Mouse (Mus musculus): ENCODE measurements at regions not wholly inside any gene's neighbourhood (a gene's known extent, or its start where the extent isn't known, plus 50 kb on each side); places are given as distances from the start of the nearest gene placed in this dataset.
A peak's percentile ranks its signal among the peaks of the same experiment; 100 is the strongest.

GRCm38 (mm10) chr15:42346131-42346530, 2212.0 kb downstream of the 9330182O14Rik start:
- Histone ChIP-seq H3K9me3 (ENCODE audit: control insufficient read depth, low read length) (no peaks in the 10 kb centered on the region), H3K27ac (ENCODE audit: low read depth, low read length) (no peak overlapping the region), H3K36me3 (ENCODE audit: control insufficient read depth, insufficient read depth, low read length) (no peaks in the 10 kb centered on the region), H3K27me3 (ENCODE audit: control insufficient read depth, insufficient read depth, low read length) (no peaks in the 10 kb centered on the region), H3K4me2 (ENCODE audit: low read depth, low read length) (no peak overlapping the region), H3K4me1 (ENCODE audit: control insufficient read depth, insufficient read depth, low read length) (no peaks in the 10 kb centered on the region), H3K9ac (replicated peaks; ENCODE audit: low read depth, low read length) (no peak overlapping the region), H3K4me3 (ENCODE audit: low read depth, low read length) (no peak overlapping the region)
- WGBS = 82% methylated on average over 3 of the region's 3 CpGs
- no peak for ATAC-seq (ENCODE audit: low read depth)

- H3K27ac ChIP-seq (ENCODE audit: low read depth, low read length) = no peak overlapping the region
- H3K9ac ChIP-seq (replicated peaks; ENCODE audit: low read depth, low read length) = no peak overlapping the region
- no peak overlapping the region for H3K4me2 ChIP-seq (ENCODE audit: low read depth, low read length)
- no peaks in the 10 kb centered on the region for H3K4me1 ChIP-seq (ENCODE audit: control insufficient read depth, insufficient read depth, low read length)
- H3K4me3 ChIP-seq (ENCODE audit: low read depth, low read length) = no peak overlapping the region
- no peaks in the 10 kb centered on the region for H3K27me3 ChIP-seq (ENCODE audit: control insufficient read depth, insufficient read depth, low read length)
- H3K9me3 ChIP-seq (ENCODE audit: control insufficient read depth, low read length) = no peaks in the 10 kb centered on the region
- no peaks in the 10 kb centered on the region for H3K36me3 ChIP-seq (ENCODE audit: control insufficient read depth, insufficient read depth, low read length)
- peak; percentile 84 for ATAC-seq (ENCODE audit: low read depth)
Observed at GRCm38 (mm10) chr15:42361871-42362270, 2227.7 kb downstream of the 9330182O14Rik start.

- no peaks in the 10 kb centered on the region for H3K9me3 ChIP-seq (ENCODE audit: control insufficient read depth, low read length)
- 100% methylated on average over 1 of the region's 1 CpGs for WGBS
- H3K4me2 ChIP-seq (ENCODE audit: low read depth, low read length) = no peak overlapping the region
- no peak overlapping the region for H3K27ac ChIP-seq (ENCODE audit: low read depth, low read length)
- H3K27me3 ChIP-seq (ENCODE audit: control insufficient read depth, insufficient read depth, low read length) = no peaks in the 10 kb centered on the region
- no peak for ATAC-seq (ENCODE audit: low read depth)
- no peak overlapping the region for H3K9ac ChIP-seq (replicated peaks; ENCODE audit: low read depth, low read length)
- no peaks in the 10 kb centered on the region for H3K36me3 ChIP-seq (ENCODE audit: control insufficient read depth, insufficient read depth, low read length)
- no peak overlapping the region for H3K4me3 ChIP-seq (ENCODE audit: low read depth, low read length)
- H3K4me1 ChIP-seq (ENCODE audit: control insufficient read depth, insufficient read depth, low read length) = no peaks in the 10 kb centered on the region
Observed at GRCm38 (mm10) chr15:42364979-42365378, 2230.8 kb downstream of the 9330182O14Rik start.

GRCm38 (mm10) chr15:42366796-42367195, 2232.6 kb downstream of the 9330182O14Rik start:
- Histone ChIP-seq H3K9ac (replicated peaks; ENCODE audit: low read depth, low read length) (no peak overlapping the region), H3K4me2 (ENCODE audit: low read depth, low read length) (no peak overlapping the region), H3K9me3 (ENCODE audit: control insufficient read depth, low read length) (no peaks in the 10 kb centered on the region), H3K4me3 (ENCODE audit: low read depth, low read length) (no peak overlapping the region), H3K36me3 (ENCODE audit: control insufficient read depth, insufficient read depth, low read length) (no peaks in the 10 kb centered on the region), H3K4me1 (ENCODE audit: control insufficient read depth, insufficient read depth, low read length) (no peaks in the 10 kb centered on the region), H3K27me3 (ENCODE audit: control insufficient read depth, insufficient read depth, low read length) (no peaks in the 10 kb centered on the region), H3K27ac (ENCODE audit: low read depth, low read length) (no peak overlapping the region)
- ATAC-seq (ENCODE audit: low read depth) = no peak
- 42% methylated on average over 3 of the region's 3 CpGs for WGBS

GRCm38 (mm10) chr15:42369603-42370002, 2235.4 kb downstream of the 9330182O14Rik start:
- ATAC-seq (ENCODE audit: low read depth) = no peak
- H3K9ac ChIP-seq (replicated peaks; ENCODE audit: low read depth, low read length) = no peak overlapping the region
- H3K36me3 ChIP-seq (ENCODE audit: control insufficient read depth, insufficient read depth, low read length) = no peaks in the 10 kb centered on the region
- no peak overlapping the region for H3K4me3 ChIP-seq (ENCODE audit: low read depth, low read length)
- H3K4me1 ChIP-seq (ENCODE audit: control insufficient read depth, insufficient read depth, low read length) = no peaks in the 10 kb centered on the region
- H3K27ac ChIP-seq (ENCODE audit: low read depth, low read length) = no peak overlapping the region
- H3K4me2 ChIP-seq (ENCODE audit: low read depth, low read length) = no peak overlapping the region
- no peaks in the 10 kb centered on the region for H3K9me3 ChIP-seq (ENCODE audit: control insufficient read depth, low read length)
- no peaks in the 10 kb centered on the region for H3K27me3 ChIP-seq (ENCODE audit: control insufficient read depth, insufficient read depth, low read length)

- whole genome bisulfite sequencing = 82% methylated on average over 1 of the region's 1 CpGs
- Histone ChIP-seq H3K27ac (ENCODE audit: low read depth, low read length) (no peak overlapping the region), H3K27me3 (ENCODE audit: control insufficient read depth, insufficient read depth, low read length) (no peaks in the 10 kb centered on the region), H3K9ac (replicated peaks; ENCODE audit: low read depth, low read length) (no peak overlapping the region), H3K36me3 (ENCODE audit: control insufficient read depth, insufficient read depth, low read length) (no peaks in the 10 kb centered on the region), H3K4me2 (ENCODE audit: low read depth, low read length) (no peak overlapping the region), H3K4me3 (ENCODE audit: low read depth, low read length) (no peak overlapping the region), H3K4me1 (ENCODE audit: control insufficient read depth, insufficient read depth, low read length) (no peaks in the 10 kb centered on the region), H3K9me3 (ENCODE audit: control insufficient read depth, low read length) (no peaks in the 10 kb centered on the region)
- ATAC-seq (ENCODE audit: low read depth) = no peak
Observed at GRCm38 (mm10) chr15:42370044-42370443, 2235.9 kb downstream of the 9330182O14Rik start.

GRCm38 (mm10) chr15:42372704-42373286, 2238.6 kb downstream of the 9330182O14Rik start:
- Histone ChIP-seq H3K4me3 (ENCODE audit: low read depth, low read length) (no peak overlapping the region), H3K27me3 (ENCODE audit: control insufficient read depth, insufficient read depth, low read length) (no peaks in the 10 kb centered on the region), H3K36me3 (ENCODE audit: control insufficient read depth, insufficient read depth, low read length) (no peaks in the 10 kb centered on the region), H3K9me3 (ENCODE audit: control insufficient read depth, low read length) (no peaks in the 10 kb centered on the region), H3K27ac (ENCODE audit: low read depth, low read length) (no peak overlapping the region), H3K4me2 (ENCODE audit: low read depth, low read length) (no peak overlapping the region), H3K4me1 (ENCODE audit: control insufficient read depth, insufficient read depth, low read length) (no peaks in the 10 kb centered on the region), H3K9ac (replicated peaks; ENCODE audit: low read depth, low read length) (no peak overlapping the region)
- no peak for ATAC-seq (ENCODE audit: low read depth)
- 87% methylated on average over 2 of the region's 2 CpGs for WGBS

Measured in neural tube, embryonic 14.5 days (tissue).